Mouse (Mus musculus): ENCODE data around the gene Agbl4.

DNA sequence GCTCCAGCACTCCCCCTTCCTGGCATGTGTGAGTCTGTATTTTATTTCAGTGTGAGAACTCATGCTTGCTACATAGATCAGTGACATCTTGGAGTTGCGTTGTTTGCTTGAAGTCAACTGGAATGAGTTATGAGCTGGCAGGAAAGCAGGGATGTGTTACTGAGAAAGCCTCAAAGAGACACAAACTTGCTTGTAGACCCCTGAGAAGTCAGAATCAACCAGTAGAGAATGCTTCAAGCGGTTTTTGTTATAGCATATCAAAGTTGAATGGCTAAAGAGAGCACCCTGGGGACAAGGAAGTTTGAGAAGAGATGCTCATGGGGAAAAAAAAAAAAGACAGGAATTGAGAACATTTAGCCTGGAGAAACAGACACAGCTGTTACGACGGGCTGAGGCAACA lies 932.0 kb downstream of the Agbl4 start:
- TF ChIP-seq ZNF384 (IDR thresholded peaks at IDR 0.05; ENCODE audit: low read depth, low read length) (no peak), MAX (IDR thresholded peaks at IDR 0.05; ENCODE audit: low read length) (no peak)
